ENCODE assay signal across 7 mouse cellular contexts in the genomic region with DNA sequence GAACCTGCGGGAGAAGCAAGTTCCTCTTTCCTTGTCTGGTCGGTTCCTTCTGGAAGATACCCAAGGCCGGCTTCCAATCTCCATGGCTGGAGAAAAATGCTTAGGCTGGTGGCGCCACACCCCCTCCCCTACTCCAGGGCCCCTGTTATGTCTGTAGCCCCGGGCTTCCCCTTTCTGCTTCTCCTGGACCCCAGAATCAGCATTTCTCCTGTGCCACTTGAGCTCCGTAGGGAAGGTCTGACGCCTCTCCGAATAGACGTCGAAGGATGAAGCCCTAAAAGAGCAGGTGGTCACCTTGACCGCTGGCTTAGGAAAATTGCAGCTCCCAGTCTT. TPM values are rescaled to one million over a fixed set of nuclear protein-coding genes. Genes with fewer than 3 reads are reported as not detected.
DNase-seq lines count a peak whose midpoint lies in the region; ATAC-seq and TF ChIP-seq lines count a peak whose summit lies in the region.

No protein-coding gene starts in this region.

- no peaks in the 10 kb centered on the region for H3K9me3 ChIP-seq in forebrain, embryonic 10.5 days
- H3K9me3 ChIP-seq in limb, embryonic 12.5 days, result no peaks in the 10 kb centered on the region
- H3K9me3 ChIP-seq in neural tube, embryonic 15.5 days (replicated peaks), result no peaks in the 10 kb centered on the region

- no peak for DNase-seq in lung, adult 2 months
- DNase-seq in lung, postnatal 4 days, result no peak
- no peak for DNase-seq in forebrain, embryonic 10.5 days (ENCODE audit: extremely low spot score, low spot score)
- DNase-seq in adrenal gland, adult 2 months, result no peak
- DNase-seq in thymus, postnatal 36 days, result no peak

- H3K27ac ChIP-seq in forebrain, embryonic 10.5 days, result peak overlapping the region; percentile 90
- H3K27ac ChIP-seq in limb, embryonic 12.5 days, result 0 out of 2 replicates have a peak overlapping the region, but pooled peaks have one; percentile 12
- peak overlapping the region; percentile 79 for H3K27ac ChIP-seq in neural tube, embryonic 15.5 days (replicated peaks)

- no peaks in the 10 kb centered on the region for H3K36me3 ChIP-seq in forebrain, embryonic 10.5 days (replicated peaks)
- H3K36me3 ChIP-seq in limb, embryonic 12.5 days, result no peaks in the 10 kb centered on the region
- no peaks in the 10 kb centered on the region for H3K36me3 ChIP-seq in neural tube, embryonic 15.5 days

- H3K9ac ChIP-seq in limb, embryonic 12.5 days (replicated peaks), result peak overlapping the region; percentile 73
- peak overlapping the region; percentile 74 for H3K9ac ChIP-seq in neural tube, embryonic 15.5 days (replicated peaks)

- TF ChIP-seq POLR2A in lung, adult 2 months (IDR thresholded peaks at IDR 0.05; ENCODE audit: borderline replicate concordance, extremely low read depth, low read depth, low read length), result no peak

- 12% methylated on average over 11 of the region's 11 CpGs for WGBS in lung, adult 2 months
- 3% methylated on average over 11 of the region's 11 CpGs for WGBS in forebrain, embryonic 10.5 days
- 2% methylated on average over 11 of the region's 11 CpGs for whole genome bisulfite sequencing in limb, embryonic 12.5 days
- WGBS in neural tube, embryonic 15.5 days, result 2% methylated on average over 11 of the region's 11 CpGs

- peak overlapping the region; percentile 86 for H3K4me3 ChIP-seq in lung, adult 2 months (replicated peaks; ENCODE audit: extremely low read depth, low read depth, low read length)
- peak overlapping the region; percentile 70 for H3K4me3 ChIP-seq in forebrain, embryonic 10.5 days
- peak overlapping the region; percentile 63 for H3K4me3 ChIP-seq in limb, embryonic 12.5 days (replicated peaks)
- peak overlapping the region; percentile 65 for H3K4me3 ChIP-seq in neural tube, embryonic 15.5 days (replicated peaks)

- H3K4me2 ChIP-seq in limb, embryonic 12.5 days, result peak overlapping the region; percentile 93
- peak overlapping the region; percentile 81 for H3K4me2 ChIP-seq in neural tube, embryonic 15.5 days

- H3K4me1 ChIP-seq in lung, adult 2 months (ENCODE audit: control insufficient read depth, insufficient read depth, low read length), result peaks cover 22% of the 10 kb centered on the region
- H3K4me1 ChIP-seq in forebrain, embryonic 10.5 days, result peaks cover 56% of the 10 kb centered on the region
- H3K4me1 ChIP-seq in limb, embryonic 12.5 days (replicated peaks), result peaks cover 40% of the 10 kb centered on the region
- peaks cover 51% of the 10 kb centered on the region for H3K4me1 ChIP-seq in neural tube, embryonic 15.5 days

- no peak for ATAC-seq in limb, embryonic 12.5 days (ENCODE audit: insufficient number of reproducible peaks, insufficient read depth, low FRiP score, low TSS enrichment, low read depth)
- ATAC-seq in neural tube, embryonic 15.5 days (ENCODE audit: low FRiP score), result peak; percentile 25

- TF ChIP-seq CTCF in lung, adult 2 months (IDR thresholded peaks at IDR 0.05; ENCODE audit: insufficient read depth, low read length), result no peak

- peaks cover 49% of the 10 kb centered on the region for H3K27me3 ChIP-seq in forebrain, embryonic 10.5 days (ENCODE audit: poor library complexity, severe bottlenecking)
- H3K27me3 ChIP-seq in limb, embryonic 12.5 days, result peaks cover 19% of the 10 kb centered on the region; the same call in 1 of the 2 replicates
- no peaks in the 10 kb centered on the region for H3K27me3 ChIP-seq in neural tube, embryonic 15.5 days (replicated peaks)

RNA-seq across cellular contexts. Expression of gene Pald1, which starts 0.4 kb away (rescaled TPM):
- polyA plus RNA-seq in lung, adult 2 months (2012; rRNA removed), result 69.1 and 76.2 TPM in 2 replicates
- polyA plus RNA-seq in forebrain, embryonic 10.5 days (2016; fragmentation: Nextera tagmentation; extraction: Ambion mirVana), result 36.0 and 36.2 TPM in 2 replicates
- polyA plus RNA-seq in limb, embryonic 12.5 days (2016; fragmentation: Nextera tagmentation; extraction: Ambion mirVana), result 25.3 and 25.8 TPM in 2 replicates
- 24.9 and 27.8 TPM in 2 replicates for polyA plus RNA-seq in neural tube, embryonic 15.5 days (2015; fragmentation: Nextera tagmentation; extraction: Ambion mirVana)
- 10 to 100 TPM; 18.5 to 26.6 TPM for total RNA-seq in adrenal gland, adult 2 months (2021)
- 17.7 and 22.8 TPM in 2 replicates for polyA plus RNA-seq in adrenal gland, adult 2 months (2012; rRNA removed)

RNA-seq across cellular contexts. Expression of gene Nodal, which starts 34.1 kb away (rescaled TPM):
- 0.15 and 0.24 TPM in 2 replicates for polyA plus RNA-seq in lung, adult 2 months (2012; rRNA removed)
- 0.42 and 0.50 TPM in 2 replicates for polyA plus RNA-seq in forebrain, embryonic 10.5 days (2016; fragmentation: Nextera tagmentation; extraction: Ambion mirVana)
- polyA plus RNA-seq in limb, embryonic 12.5 days (2016; fragmentation: Nextera tagmentation; extraction: Ambion mirVana), result 0.26 TPM in 1 of 2 replicates, not detected in the other
- 0.14 and 0.23 TPM in 2 replicates for polyA plus RNA-seq in neural tube, embryonic 15.5 days (2015; fragmentation: Nextera tagmentation; extraction: Ambion mirVana)
- total RNA-seq in adrenal gland, adult 2 months (2021), result not detected
- polyA plus RNA-seq in adrenal gland, adult 2 months (2012; rRNA removed), result 0.04 TPM in 1 of 2 replicates, not detected in the other

Comparison
In these comparisons a context has a peak if more than half of its experiments do, and no peak if none do; other contexts are left out.
1. H3K27ac ChIP-seq: peak in every context shown above with its lines; median percentile 90 in forebrain, embryonic 10.5 days; 79 in neural tube, embryonic 15.5 days; 12 in limb, embryonic 12.5 days.